Mouse (Mus musculus) heart, adult 11 months (tissue): Measurements from ENCODE around the gene Rnaseh1.

Experiments used
- DNase-seq: peaks from one replicate; pipeline ENCODE4 v3.0.0; 2022

Gene Rnaseh1

GRCm38 (mm10) chr12:28674038-28674720, 24.8 kb downstream of the Rnaseh1 start:
- no peak for DNase-seq

GRCm38 (mm10) chr12:28675121-28675924, 25.9 kb downstream of the Rnaseh1 start, which contains the start of gene Adi1:
Gene Adi1, plus strand, starts transcription at chr12:28675231.
- DNase-seq = peak; percentile 99

GRCm38 (mm10) chr12:28675925-28676209, 26.5 kb downstream of the Rnaseh1 start:
- no peak for DNase-seq

- no peak for DNase-seq
Measured at GRCm38 (mm10) chr12:28684674-28685073, 35.3 kb downstream of the Rnaseh1 start.

GRCm38 (mm10) chr12:28685771-28686170, 36.4 kb downstream of the Rnaseh1 start:
- DNase-seq = no peak

- no peak for DNase-seq
Measured at GRCm38 (mm10) chr12:28686199-28686879, 36.9 kb downstream of the Rnaseh1 start.

GRCm38 (mm10) chr12:28688996-28689395, 39.6 kb downstream of the Rnaseh1 start:
- no peak for DNase-seq

- no peak for DNase-seq
Measured at GRCm38 (mm10) chr12:28690730-28691129, 41.3 kb downstream of the Rnaseh1 start.

GRCm38 (mm10) chr12:28693738-28694137, 44.3 kb downstream of the Rnaseh1 start:
- no peak for DNase-seq

- DNase-seq = no peak
Measured at GRCm38 (mm10) chr12:28694231-28694630, 44.8 kb downstream of the Rnaseh1 start.

GRCm38 (mm10) chr12:28694776-28695175, 45.4 kb downstream of the Rnaseh1 start:
- DNase-seq = no peak

GRCm38 (mm10) chr12:28697821-28698595, 48.6 kb downstream of the Rnaseh1 start:
- no peak for DNase-seq

GRCm38 (mm10) chr12:28699086-28699485, 49.7 kb downstream of the Rnaseh1 start:
- no peak for DNase-seq

- DNase-seq = peak; percentile 92
Measured at GRCm38 (mm10) chr12:28699656-28700055, 50.3 kb downstream of the Rnaseh1 start.

GRCm38 (mm10) chr12:28700101-28700511, 50.7 kb downstream of the Rnaseh1 start:
- no peak for DNase-seq

GRCm38 (mm10) chr12:28700561-28701025, 51.2 kb downstream of the Rnaseh1 start:
- DNase-seq = peak; percentile 98

- no peak for DNase-seq
Measured at GRCm38 (mm10) chr12:28701302-28701701, 51.9 kb downstream of the Rnaseh1 start.

GRCm38 (mm10) chr12:28704381-28704780, 55.0 kb downstream of the Rnaseh1 start:
- DNase-seq = no peak

GRCm38 (mm10) chr12:28705204-28705603, 55.8 kb downstream of the Rnaseh1 start:
- no peak for DNase-seq

- no peak for DNase-seq
Measured at GRCm38 (mm10) chr12:28708154-28708553, 58.8 kb downstream of the Rnaseh1 start.
